Mouse (Mus musculus): ENCODE data around the gene Arhgef2.
"Not testable (repeated sequence)": the region's sequence is repeated elsewhere in the genome, so short reads cannot be mapped to it uniquely, and the experiment has no call there.

Gene Arhgef2

GRCm38 (mm10) chr3:88591044-88591443, 14.7 kb upstream of the Arhgef2 start:
- no peak for DNase-seq (ENCODE audit: low spot score in 2 of 2)

GRCm38 (mm10) chr3:88591950-88592731, 13.6 kb upstream of the Arhgef2 start:
- peak in 1 of 2 experiments; percentile 55 for DNase-seq (ENCODE audit: low spot score in 2 of 2)

GRCm38 (mm10) chr3:88592942-88593576, 12.7 kb upstream of the Arhgef2 start:
- DNase-seq (ENCODE audit: low spot score in 2 of 2): no peak

- no peak for DNase-seq (ENCODE audit: low spot score in 2 of 2)
Measured at GRCm38 (mm10) chr3:88593893-88594580, 11.7 kb upstream of the Arhgef2 start.

- DNase-seq (ENCODE audit: low spot score in 2 of 2): not testable (repeated sequence)
Measured at GRCm38 (mm10) chr3:88596547-88596946, 9.2 kb upstream of the Arhgef2 start.

GRCm38 (mm10) chr3:88602466-88602865, 3.3 kb upstream of the Arhgef2 start:
- no peak for DNase-seq (ENCODE audit: low spot score in 2 of 2)

- DNase-seq (ENCODE audit: low spot score in 2 of 2): peak; percentile 77 to 79
Measured at GRCm38 (mm10) chr3:88603714-88604161, 2.0 kb upstream of the Arhgef2 start.

- no peak for DNase-seq (ENCODE audit: low spot score in 2 of 2)
Measured at GRCm38 (mm10) chr3:88604863-88605262, 903 bp upstream of the Arhgef2 start.

GRCm38 (mm10) chr3:88607065-88607757, 1.4 kb downstream of the Arhgef2 start:
- DNase-seq (ENCODE audit: low spot score in 2 of 2): peak; percentile 85 to 90

GRCm38 (mm10) chr3:88607758-88608138, 2.0 kb downstream of the Arhgef2 start:
- DNase-seq (ENCODE audit: low spot score in 2 of 2): no peak

- no peak for DNase-seq (ENCODE audit: low spot score in 2 of 2)
Measured at GRCm38 (mm10) chr3:88609066-88609465, 3.3 kb downstream of the Arhgef2 start.

GRCm38 (mm10) chr3:88614418-88614817, 8.7 kb downstream of the Arhgef2 start:
- DNase-seq (ENCODE audit: low spot score in 2 of 2): no peak

- no peak for DNase-seq (ENCODE audit: low spot score in 2 of 2)
Measured at GRCm38 (mm10) chr3:88615117-88615516, 9.4 kb downstream of the Arhgef2 start.

GRCm38 (mm10) chr3:88615902-88616391, 10.2 kb downstream of the Arhgef2 start:
- peak; percentile 82 to 90 for DNase-seq (ENCODE audit: low spot score in 2 of 2)

- no peak for DNase-seq (ENCODE audit: low spot score in 2 of 2)
Measured at GRCm38 (mm10) chr3:88616951-88617500, 11.3 kb downstream of the Arhgef2 start.

- DNase-seq (ENCODE audit: low spot score in 2 of 2): peak; percentile 28 to 60
Measured at GRCm38 (mm10) chr3:88618074-88618871, 12.5 kb downstream of the Arhgef2 start.

- peak in 1 of 2 experiments; percentile 46 for DNase-seq (ENCODE audit: low spot score in 2 of 2)
Measured at GRCm38 (mm10) chr3:88619113-88620097, 13.6 kb downstream of the Arhgef2 start.

GRCm38 (mm10) chr3:88620146-88620991, 14.6 kb downstream of the Arhgef2 start:
- DNase-seq (ENCODE audit: low spot score in 2 of 2): no peak

All from heart, adult 9 months (tissue).